Mouse (Mus musculus) activated CD4-positive, CD25-positive, alpha-beta regulatory T cell, adult 4 months (primary cell): ENCODE results near the gene Rapgef1. TPM values are rescaled to one million over a fixed set of nuclear protein-coding genes. Genes with fewer than 3 reads are reported as not detected.

Source experiments
- ATAC-seq: one replicate; pipeline ENCODE4 v1.8.0; 2017
- polyA plus RNA-seq, 2 experiments: library from polyadenylated mRNA; unstranded; fragments of 100-300 nt; shearing (Covaris generic); gene quantifications; one replicate each; pipeline ENCODE4 v1.2.1; 2017

Rapgef1 gene
- polyA plus RNA-seq: 10 to 100 TPM; 21.9 to 24.0 TPM

DNA sequence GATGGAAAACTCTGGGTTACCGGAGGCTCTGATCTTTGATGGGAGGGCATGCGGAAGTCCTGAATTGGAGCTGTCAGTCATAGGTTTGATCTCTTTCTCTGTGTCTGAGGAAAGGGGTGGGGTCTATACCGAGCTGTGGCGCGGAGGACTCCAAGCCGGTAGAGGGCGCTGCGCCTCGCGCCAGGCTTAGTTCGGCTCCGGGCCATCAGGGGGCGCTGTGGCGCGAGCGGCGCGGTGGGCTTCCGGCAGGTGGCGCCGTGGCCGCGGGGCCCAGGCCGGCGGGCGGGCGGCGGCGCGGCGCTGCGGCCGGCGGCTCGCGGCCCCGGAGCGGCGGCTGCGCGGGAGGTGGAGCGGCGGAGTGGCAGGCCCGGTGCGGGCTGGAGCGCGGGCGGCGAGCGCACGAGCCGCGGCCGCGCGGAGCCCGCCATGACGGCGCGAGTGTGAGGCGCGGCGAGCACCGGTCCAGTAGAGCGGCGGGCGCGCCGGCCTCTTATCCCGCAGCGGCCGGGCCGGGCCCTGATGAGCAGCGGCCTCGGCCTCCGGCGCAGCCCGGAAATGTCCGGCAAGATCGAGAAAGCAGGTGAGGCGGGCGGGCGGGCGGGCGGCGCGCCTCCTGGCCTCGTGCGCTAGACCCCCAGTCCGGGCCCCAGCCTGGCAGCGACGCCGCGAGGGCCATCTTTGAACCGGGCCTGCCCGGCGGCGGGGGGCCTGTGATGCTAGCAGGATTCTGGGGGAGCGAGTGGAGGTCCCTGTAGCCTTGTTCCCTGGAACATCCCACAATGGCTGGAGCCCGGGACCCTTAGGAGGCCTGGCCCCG, at the start of gene Rapgef1:
Gene Rapgef1, plus strand, starts transcription at position 237 of the 817 bp plus-strand sequence.
- peak; percentile 80 for ATAC-seq

DNA sequence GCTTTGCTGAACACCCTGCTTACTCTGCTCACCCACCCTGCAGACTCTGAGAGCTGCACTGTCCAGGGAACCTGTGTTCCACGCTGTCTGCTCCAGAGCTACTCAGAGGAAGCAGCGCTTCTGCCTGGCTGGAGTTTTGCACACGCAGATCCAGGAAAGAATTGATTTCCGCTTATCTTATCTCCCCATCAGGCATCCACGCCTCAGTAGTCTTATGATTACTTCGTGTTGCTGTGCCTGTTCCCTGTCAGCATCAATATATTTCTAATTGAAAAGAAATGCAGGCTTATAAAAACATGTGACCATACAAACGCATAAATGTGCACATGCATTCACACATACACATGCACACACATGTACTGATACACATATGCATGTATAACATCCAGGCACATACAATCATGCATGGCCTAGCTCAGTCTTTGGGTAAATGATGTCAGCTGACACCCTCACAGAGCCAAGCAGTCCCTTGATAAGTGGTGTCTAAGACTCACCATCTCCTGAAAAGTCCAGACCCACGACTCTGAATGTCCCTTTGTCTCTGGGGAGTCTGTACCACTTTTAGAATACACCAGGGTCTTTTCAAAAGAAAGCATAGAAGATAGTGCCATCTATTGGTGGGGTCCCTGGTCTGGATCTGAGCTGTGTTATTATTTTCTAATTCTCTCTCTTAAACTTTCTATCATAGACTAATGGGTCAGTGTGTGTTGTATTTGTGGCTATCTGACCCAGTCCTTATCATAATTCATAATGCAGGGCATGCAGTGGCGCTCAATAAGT, 47.4 kb upstream of the Rapgef1 start:
- ATAC-seq: no peak

DNA sequence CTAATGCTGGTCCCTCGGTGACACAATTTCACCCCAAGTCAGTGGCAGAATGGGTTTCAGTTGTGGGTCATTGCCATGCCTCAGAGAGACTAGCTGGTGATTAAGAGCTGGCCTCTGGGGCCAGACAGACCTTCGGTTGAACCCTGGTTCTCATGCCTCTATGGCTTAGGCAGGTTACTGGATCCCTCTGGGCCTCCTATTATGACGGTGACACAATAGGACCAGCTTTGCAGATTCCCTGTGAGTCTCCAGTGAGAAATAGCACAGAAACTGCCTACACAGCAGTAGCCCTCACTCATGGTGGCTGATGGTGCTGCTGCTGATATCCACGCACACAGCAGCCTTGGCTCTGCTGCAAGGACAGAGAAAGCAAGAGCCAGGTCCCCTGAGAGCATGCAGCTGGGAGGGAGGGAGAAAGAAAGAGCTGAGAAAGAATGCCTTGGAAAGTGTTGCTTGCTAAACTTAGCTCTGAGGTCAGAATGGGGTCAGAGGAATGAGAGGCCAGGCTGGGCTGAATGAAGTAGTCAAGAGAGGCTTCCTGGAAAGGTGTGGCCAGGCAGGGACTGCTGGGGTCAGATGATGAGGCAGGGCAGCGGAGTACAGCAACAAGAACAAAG, 46.6 kb upstream of the Rapgef1 start:
- no peak for ATAC-seq

DNA sequence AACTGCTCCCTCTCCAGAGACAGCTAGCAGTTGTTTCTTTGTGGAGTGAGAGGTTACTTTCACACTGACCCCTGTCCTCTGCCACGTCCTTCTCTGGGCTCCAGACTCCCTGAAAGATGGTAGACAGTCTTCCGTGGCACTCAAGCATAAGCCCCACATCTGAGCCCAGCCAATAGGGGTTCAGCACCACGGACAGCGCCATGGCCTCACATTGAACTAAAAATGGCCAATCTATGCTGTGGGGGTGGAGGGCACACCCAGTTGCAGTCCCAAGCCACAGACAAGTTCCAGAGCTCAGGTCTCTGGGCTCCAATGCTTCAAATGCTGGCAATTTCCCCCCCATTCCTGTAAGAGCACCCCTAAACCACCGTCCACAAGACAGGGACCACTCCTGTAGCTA, 45.9 kb upstream of the Rapgef1 start:
- ATAC-seq: no peak

DNA sequence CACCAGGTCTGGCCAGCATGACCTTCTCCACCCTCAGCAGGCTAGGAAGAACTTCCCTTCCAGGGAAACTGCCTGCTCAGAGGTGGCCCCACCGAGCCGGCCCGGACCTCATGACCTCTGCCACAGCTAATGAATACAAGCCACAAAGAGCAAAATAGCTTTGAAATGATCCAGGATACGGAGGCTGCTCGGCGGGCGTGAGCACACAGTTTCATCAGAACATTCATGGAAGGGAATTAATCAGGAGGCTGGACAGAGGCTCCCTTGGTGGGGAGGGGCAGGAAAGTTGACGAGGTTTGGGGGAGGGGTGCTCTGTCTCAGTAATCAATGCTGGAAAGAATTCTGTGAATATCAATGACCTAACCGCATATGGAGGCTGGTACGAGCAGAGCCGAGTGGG, 45.3 kb upstream of the Rapgef1 start:
- no peak for ATAC-seq

DNA sequence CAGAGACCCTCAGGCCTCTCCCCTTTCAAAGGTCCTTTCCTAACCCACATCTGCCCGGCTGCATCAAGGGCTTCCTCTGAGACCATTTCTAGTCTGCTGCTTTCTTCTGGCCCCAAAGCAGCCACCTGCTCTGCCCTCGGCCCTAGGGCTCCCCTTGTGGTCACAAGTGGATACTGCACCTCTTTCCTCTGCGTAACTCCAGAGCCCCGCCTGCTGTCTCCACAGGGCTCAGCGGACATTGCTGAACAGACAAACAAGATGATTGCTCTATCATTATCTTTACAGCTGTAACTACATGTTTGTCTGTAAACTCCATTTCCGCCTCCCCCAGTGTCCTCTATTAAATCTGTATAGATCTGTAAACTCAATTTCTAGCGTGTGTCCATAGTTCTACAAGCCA, 37.1 kb upstream of the Rapgef1 start:
- ATAC-seq: peak; percentile 59

DNA sequence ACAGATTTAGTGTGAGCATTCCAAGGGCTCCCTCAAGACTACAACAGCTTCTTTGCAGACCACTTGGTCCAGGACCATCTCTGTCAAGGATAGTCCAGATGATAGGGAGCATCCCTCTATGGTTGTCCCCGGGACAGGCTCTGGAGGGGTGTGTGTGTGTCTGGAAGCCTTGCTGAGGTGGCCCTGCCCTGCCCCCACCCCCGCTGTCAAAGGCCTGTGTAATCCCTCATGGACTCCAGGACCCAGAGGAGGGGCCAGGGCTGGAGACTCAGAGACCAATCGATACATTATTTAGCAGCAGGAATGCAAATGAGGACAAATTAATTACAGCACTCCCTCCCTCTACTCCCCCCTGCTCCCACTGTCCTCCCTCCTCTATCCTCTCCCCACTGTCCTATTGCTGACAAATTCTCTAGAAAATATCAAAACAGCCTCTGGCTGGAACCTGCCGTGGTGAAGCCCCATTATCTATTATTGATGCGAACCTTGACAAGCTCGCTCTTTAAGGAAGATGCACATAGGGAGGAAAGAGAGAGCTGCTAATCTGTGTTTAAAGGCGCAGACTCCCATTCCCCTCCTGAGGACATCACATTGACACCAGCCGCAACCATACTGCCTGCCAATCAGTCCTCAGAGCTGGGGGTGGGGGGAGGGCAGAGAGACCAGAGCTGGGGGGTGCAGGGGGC, 33.4 kb upstream of the Rapgef1 start:
- no peak for ATAC-seq

DNA sequence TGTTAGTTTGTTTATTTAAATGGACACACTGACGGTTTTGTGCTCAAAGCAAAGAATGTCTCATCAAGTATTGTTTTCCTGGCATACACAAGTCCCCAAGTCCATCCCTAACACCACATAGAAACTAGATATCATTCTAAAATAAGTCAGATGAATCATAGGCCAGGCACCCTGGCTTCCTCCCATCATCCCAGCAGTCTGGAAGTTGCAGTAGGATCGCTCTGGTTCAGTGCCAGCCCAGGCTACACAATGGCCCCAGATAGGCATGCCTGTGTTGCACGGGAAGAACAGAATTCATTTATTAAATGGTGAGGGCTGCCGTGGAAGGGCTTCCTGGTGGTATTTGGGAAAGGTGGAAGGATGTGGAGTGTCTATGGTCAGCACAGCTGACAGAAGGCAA, 31.5 kb upstream of the Rapgef1 start:
- ATAC-seq: no peak

DNA sequence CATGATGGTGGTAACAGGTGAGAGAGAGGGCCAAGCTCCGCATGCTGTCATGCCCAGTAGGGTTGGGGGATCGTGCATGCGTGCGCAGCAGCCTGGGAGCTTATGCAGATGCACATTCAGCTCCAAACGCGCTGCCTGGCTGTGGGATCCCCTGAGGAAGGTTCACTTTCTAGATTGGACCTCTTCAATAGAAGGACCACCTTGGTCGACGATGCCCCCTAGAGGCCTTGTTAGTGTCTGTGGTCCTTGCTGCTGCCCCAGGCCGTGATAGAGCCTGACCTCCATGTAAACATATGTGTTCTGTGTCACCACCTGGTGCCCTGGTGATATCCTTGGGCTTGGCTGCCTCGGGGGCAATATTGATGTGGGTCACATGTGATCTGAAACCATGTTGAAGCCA, 30.3 kb upstream of the Rapgef1 start:
- ATAC-seq: no peak

DNA sequence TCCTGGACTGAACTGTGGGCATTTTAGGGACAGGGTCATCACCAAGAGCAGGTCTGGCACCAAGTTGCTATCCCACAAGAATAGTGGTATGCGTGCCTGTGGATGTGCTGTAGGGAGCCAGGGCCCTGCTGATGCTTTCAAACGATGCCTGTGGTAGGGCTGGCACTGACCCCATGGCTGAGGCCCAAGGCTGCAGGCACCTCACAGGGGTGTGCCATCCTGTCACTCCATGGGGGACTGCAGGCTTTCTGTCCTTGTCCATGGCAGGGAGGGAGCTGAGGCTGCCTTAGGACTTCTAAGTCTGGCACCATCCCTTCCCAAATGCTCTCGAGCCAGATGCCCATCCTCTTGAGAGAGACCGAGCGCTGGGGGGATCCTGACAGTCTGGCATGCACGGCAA, 27.9 kb upstream of the Rapgef1 start:
- no peak for ATAC-seq

DNA sequence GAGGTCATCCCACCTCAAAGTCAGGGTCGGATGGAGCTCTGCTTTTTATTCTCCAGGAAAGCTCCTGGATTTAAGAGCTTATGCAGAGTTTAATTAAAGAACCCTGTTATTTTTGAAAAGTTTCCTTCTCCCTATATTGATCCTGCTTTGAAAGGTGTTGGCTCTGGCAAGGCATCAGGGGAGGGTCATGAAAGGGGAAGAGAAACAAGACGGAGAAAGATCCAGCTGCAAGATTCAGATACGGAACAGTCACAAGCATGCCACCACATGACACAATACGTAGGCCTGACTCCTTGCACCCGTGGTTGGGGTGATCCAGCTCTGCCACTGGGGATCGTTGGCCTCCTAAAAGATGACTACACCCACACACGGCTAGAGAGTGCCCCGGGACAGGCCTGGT, 27.0 kb upstream of the Rapgef1 start:
- no peak for ATAC-seq

DNA sequence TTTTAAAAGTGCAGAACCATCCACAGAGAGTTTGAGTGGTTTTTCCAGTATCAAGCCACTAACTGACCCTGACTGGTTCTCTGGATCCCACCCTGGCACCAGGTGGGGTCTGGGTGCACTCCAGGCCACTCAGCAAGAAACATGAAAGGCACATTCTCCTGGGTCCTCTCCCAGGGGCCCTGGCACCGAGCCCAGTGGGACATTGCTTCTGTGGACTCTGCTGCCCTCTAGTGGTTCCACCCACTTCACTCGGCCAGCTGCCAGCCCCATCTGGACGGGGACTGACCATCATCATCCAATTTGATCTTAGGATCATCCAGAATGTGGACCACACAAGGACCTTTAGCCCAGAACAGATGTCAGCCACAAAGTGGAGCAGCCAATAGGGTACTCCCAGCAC, 15.6 kb upstream of the Rapgef1 start:
- ATAC-seq: no peak

DNA sequence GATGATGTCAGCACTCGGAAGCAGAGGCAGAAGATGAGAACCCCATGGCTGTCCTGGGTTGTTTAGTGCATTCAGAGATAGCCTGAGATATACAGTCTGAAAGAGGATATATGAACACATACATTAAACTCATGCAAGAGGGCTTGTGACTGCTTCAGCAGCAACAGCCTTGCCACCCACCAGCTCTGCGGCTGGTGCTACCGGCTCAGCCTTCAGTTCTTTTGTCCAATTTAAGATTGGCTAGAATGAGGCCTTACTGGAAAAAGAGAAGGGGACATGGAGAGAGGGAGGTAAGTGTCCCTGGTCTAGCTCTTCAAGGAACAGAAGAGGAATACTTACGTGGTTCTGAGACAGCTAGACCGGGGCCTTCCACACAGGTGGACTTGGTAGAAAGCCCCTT, 13.9 kb upstream of the Rapgef1 start:
- no peak for ATAC-seq

DNA sequence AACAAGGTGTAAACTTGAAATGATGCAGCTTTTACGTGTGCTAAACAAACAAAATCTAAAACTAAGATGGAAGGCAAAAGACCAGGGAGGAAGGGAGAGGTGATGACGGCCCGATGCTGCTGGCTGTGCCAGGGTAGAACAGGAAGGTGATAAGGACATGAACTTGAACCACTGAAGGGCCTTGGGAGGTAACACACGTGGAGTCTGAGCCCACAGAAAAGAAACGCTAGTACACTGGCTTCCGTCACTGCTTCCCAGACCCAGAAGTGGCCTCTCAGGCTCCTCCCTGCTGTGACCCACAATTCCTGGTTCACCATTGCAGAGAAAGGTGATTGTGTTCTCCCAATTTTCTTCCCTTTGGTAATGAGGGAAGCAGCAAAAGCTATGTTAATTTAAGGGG, 13.1 kb upstream of the Rapgef1 start:
- ATAC-seq: no peak

DNA sequence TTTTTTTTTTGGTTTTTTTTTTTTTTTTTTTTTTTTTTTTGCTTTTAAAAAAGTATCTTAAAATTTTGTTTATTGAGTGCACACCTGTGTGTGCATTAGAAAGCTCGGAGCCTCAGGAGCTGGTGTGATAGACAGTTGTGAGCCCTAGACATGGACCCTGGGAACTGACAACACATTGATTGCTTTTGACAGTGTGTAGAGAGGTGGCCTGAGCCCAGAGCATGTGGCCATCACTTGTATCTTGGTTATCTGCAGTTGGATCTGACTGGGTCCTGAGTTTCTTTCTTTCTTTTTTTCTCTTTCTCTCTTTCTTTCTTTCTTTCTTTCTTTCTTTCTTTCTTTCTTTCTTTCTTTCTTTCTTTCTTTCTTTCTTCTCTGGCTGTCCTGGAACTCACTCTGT, 2.2 kb upstream of the Rapgef1 start:
- ATAC-seq: no peak

DNA sequence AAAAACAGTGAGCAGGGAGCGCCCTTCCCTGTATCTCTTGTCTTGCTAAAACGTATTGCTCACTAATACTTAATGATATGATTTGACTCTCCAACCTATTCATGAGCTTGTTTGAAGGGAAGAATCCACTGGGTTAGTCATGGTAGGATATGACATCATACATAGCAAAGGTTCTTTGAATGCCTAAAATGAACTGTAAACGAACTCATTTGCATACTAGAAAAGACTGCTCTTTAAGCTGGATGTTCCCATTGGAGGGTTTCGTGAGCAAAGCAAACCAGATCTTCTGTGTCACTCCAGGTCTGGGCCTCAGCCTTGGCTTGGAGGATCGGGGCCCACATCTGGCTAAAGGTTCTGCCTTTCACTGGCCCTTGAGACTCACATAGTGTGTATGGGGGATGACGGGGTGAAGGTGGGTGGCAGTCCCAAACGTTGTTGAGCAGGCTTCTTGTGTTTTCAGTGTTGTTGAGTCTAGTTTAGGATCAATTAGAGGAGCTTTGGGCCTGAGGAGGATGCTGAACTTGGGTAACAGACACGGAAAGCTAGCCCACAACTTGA, 515 bp upstream of the Rapgef1 start:
- no peak for ATAC-seq

DNA sequence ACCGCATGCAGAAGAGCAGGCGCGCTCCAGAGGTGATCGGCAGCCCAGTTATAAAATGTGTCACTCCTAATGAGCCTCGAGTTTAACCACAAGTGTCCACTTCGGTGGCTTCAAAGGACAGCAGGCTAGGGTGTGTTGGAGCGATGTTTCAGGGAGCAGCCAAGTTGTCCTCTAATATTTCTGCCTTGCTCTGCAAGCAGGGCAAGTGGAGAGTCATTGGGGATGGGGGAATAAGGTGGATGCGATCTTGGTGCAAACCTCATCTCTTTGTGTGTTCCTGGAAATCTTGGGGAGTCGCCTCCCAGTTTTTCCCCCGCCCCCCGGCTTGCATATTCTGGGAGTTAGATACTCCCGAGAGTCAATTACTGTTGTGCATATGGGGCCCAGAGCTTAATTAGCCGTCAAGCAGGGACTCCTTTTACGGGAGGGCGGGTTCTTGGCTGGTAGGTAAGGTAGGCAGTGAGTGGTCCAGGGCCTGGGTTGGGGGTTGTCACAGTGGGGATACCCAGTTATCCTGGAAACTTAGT, 844 bp downstream of the Rapgef1 start:
- ATAC-seq: no peak

DNA sequence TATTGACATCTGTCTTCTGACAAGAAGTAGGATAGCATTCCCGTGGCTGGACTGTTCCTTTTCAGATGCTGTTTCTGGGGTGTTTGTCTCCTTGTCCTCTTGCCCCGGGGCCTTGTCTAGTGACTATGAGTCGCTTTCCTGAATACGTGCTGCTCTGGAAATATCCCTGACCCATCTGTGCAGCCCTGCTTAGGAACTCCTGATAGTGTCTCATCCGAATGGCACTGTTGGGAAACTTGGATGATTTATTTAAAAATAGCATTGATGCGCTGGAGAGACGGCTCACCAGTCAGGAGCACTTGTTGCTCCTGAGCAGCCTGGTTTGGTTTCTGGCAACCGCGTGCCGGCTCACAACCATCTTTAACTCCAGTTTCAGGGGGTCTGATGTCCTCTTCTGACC, 1.6 kb downstream of the Rapgef1 start:
- ATAC-seq: no peak

DNA sequence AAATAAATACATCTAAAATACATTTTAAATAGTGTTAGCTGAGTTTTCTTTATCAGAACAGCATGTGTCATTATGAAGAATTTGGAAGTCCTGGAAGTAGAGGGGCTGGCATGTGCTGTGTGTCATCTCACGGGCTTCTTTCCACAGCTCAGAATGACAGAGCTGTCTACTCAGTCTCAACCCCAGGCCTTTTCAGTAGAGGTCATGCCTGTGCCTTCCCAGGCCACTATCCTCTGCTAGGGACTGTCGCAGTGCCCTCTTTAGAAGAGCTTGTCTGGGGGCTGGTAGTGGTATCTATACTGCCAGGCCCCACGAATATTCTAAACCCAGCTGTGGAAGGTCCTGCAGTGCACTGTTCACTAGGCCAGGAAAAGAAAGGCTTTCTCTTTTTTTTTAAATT, 2.1 kb downstream of the Rapgef1 start:
- no peak for ATAC-seq

DNA sequence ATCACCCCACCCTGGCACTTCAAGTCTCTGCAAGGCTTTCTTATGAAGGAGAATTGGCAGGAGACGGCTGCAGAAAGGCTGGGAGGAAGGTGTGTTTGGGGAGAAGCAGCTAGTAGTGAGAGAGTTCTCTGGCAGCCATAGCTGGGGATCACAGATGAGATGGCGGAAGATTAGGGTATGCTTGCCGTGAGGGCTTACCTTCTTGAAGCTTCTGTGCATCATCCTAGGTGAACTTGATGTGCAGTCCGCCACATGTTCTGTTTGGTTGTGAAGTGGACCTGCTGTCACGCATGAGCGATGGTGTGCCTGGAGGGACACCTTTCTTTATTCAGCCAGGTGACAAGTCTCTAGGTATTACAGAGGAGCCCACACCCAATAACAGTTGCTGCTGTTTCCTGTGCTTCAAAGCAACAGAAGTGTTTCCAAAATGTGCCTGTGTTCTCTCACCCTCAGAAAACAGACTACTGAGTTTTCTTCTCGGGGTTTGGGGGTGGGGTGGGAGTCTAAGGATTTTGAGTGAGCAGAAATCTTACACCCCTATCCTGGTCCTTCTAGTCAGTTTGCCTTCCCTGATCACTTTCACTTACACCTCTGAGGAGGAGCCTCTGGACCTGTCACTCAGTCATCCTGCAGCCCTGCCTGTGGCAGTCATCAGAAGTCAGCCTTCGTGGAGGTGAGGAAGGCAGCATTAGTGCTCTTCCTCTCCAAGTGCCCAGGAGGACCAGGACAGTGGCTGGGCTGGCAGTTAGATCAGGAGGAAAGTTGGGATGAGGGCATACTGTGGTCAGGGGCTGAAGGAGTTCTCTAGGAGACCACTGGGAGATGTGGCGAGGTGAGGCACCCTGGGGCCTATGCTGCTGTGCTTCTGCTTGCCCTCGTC, 2.8 kb downstream of the Rapgef1 start:
- peak; percentile 20 for ATAC-seq
